Mouse (Mus musculus) thymus, postnatal 10 days (tissue): ENCODE measurements around the gene Kctd4.

ENCODE experiments used
- DNase-seq, 2 experiments: peaks; one replicate each; pipeline ENCODE4 v3.0.0; 2021; ENCODE audit warnings: low spot score in 2 of 2

The Kctd4 gene

GRCm38 (mm10) chr14:75990936-75991335 lies 36.1 kb downstream of the Kctd4 start:
- no peak for DNase-seq

- DNase-seq, result no peak
Measured at GRCm38 (mm10) chr14:75992371-75992770, 37.6 kb downstream of the Kctd4 start.

DNA sequence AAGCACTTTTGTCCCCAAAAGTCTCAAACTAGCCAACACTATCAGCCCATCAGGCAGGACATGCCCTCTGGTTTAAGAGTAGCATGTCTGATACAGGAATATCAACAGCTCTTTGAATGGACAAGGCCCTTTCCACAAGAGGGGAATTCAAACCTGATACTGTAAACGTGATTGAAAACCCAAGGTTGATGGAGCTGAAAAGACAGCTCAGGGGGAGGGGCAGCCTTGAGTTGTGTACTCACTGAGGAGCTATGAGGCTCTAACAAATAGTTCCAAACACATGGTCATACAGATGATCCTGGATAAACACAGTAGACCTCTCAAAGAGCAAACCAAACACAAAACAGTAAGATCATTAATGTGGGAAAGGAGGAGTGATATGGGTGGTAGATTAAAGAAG lies 43.3 kb downstream of the Kctd4 start:
- DNase-seq, result no peak

GRCm38 (mm10) chr14:76001781-76002180 lies 47.0 kb downstream of the Kctd4 start:
- no peak for DNase-seq

DNA sequence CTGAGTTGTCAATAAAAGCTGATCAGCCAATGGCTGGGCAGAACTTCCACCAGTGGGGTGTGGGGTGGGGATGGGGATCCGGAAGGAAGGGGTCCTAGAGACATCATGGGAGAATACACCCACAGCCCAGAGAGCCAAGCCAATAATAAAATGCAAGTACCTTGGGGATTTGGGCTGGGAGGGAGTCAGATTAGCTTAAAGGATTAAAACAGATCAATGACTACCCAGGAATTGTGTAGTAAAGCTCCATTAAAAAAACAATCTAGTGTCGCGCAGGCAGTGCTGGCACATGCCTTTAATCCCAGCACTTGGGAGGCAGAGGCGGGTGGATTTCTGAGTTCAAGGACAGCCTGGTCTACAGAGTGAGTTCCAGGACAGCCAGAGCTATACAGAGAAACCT lies 50.2 kb downstream of the Kctd4 start:
- no peak for DNase-seq

- DNase-seq, result no peak
Measured at GRCm38 (mm10) chr14:76008174-76008573, 53.4 kb downstream of the Kctd4 start.

DNA sequence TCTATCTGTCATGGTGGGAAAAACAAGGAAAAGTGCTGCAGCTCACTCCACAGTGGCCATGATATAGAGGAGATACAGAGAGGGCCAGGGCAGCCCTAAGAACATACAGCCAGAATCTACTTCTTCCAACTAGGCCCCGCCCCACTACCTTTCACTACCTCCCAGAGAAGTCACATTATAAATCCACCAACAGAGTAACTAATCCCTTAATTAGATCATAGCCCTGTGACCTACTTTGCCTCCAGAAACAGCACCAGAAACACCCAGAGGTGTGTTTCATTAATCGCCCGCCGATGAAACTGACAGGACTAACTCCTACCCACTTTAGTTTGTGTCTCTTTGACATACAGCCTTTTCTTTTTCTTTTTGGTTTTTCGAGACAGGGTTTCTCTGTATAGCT lies 54.4 kb downstream of the Kctd4 start:
- DNase-seq, result no peak

DNA sequence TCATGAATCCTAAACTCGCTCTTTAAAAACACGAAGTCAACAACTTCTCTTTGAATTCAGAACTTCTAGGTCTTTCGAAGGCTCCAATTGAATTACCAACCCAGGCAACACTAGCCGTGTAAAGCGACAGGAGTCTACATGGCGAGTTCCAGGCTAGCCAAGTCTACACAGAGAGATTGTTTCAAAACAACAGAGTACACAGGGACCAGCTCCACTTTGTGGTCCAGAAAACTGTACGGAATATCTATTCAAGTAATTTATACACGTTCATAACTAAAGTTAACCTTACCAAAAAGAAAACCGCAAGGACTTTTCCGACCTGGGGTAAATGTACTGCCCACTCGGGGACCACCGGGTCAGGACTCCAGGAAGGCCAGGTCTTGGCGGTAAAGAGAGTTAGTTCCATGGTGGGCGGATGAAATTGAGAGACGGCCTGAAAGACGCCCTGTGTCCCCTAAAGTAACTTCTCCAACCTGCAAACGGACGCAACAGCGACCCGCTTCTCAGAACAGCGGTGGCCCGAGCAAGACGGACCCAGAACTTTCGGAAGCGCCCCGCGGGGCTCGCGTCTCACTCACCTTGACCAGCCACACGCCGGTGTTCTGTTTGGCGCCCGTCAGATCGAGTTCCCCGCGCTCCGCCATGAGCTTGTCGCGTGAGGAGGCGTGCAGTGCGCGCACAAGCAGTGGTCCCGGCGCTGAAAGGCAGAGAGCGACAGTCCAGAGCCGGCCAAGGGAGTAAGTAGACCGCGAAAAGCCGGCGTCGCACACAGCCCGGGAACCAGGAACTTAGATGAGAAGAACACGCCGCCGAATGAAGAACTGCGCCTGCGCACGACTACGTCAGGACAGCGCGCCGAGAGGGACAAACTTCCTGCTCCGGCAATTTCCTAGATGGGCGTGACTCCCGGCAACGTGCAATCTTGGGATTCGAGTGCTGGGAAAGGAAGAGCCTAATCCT lies 55.6 kb downstream of the Kctd4 start, which contains the start of gene Gtf2f2:
Gene Gtf2f2, minus strand, starts transcription at position 764 of the 960 bp plus-strand sequence.
- peak; percentile 86 to 93 for DNase-seq

DNA sequence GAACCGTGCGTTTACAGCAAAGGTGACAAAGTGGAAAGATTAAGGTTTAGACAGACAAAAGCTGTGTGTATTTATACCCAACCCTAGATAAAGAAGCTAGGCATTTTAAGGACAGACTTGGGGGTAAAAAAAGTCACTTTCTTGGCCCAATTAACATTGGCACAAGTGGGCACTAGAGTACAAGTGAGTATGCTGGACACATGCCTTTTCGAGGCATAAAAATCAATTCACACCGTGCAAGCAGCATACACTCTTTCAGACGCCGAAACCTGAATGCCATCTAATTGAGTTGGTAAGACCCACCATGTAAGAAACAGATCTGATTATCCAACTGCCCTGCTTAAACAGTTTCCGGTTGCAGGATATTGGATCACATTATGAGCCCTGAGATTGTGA lies 56.3 kb downstream of the Kctd4 start:
- no peak for DNase-seq

GRCm38 (mm10) chr14:76014331-76014730 lies 59.5 kb downstream of the Kctd4 start:
- no peak for DNase-seq
